Mouse (Mus musculus) ES-E14 (cell line): ENCODE measurements at regions not wholly inside any gene's neighbourhood (a gene's known extent, or its start where the extent isn't known, plus 50 kb on each side); places are given as distances from the start of the nearest gene placed in this dataset.

Experiments
- CHD2 ChIP-seq: IDR thresholded peaks from 2 replicates; pipeline ENCODE4 v1.6.1; 2014; ENCODE audit warnings: mild to moderate bottlenecking, low read depth, low read length, inconsistent platforms
- ZC3H11A ChIP-seq: IDR thresholded peaks from 2 replicates; pipeline ENCODE4 v1.6.1; 2012; ENCODE audit warnings: low read depth, mild to moderate bottlenecking, inconsistent platforms, low read length, borderline replicate concordance
- ZNF384 ChIP-seq: IDR thresholded peaks from 2 replicates; pipeline ENCODE4 v1.6.1; 2012; ENCODE audit warnings: low read depth, low read length, inconsistent platforms

GRCm38 (mm10) chr8:89962799-89963198 lies 385.3 kb downstream of the Tox3 start:
- TF ChIP-seq ZC3H11A, result no peak
- no peak for TF ChIP-seq CHD2
- no peak for TF ChIP-seq ZNF384
